Mouse (Mus musculus) midbrain, embryonic 13.5 days (tissue): ENCODE data around the gene Nudt7. TPM values are rescaled to one million over a fixed set of nuclear protein-coding genes. Genes with fewer than 3 reads are reported as not detected.

Experiments
- ATAC-seq: fragments of 200-750 bp; cut with Nextera tagmentation; 2 replicates; pipeline ENCODE4 v1.8.0; 2017; ENCODE audit warnings: mild to moderate bottlenecking, moderate TSS enrichment, moderate library complexity
- H3K27ac ChIP-seq: fragments of 300-500 bp; sonication (generic); 2 replicates; pipeline ENCODE4 v1.5.1; 2015; ENCODE audit warnings: inconsistent platforms, mild to moderate bottlenecking, moderate library complexity
- H3K27me3 ChIP-seq: fragments of 300-500 bp; sonication (generic); 2 replicates; pipeline ENCODE4 v1.6.1; 2015; ENCODE audit warnings: mild to moderate bottlenecking, inconsistent platforms
- H3K36me3 ChIP-seq: fragments of 300-500 bp; sonication (generic); 2 replicates; pipeline ENCODE4 v1.6.1; 2015; ENCODE audit warnings: mild to moderate bottlenecking, inconsistent platforms
- H3K4me1 ChIP-seq: fragments of 300-500 bp; sonication (generic); replicated peaks from 2 replicates; pipeline ENCODE4 v1.6.1; 2015; ENCODE audit warnings: inconsistent platforms
- H3K4me2 ChIP-seq: fragments of 300-500 bp; sonication (generic); replicated peaks from 2 replicates; pipeline ENCODE4 v1.6.1; 2015; ENCODE audit warnings: moderate library complexity, mild to moderate bottlenecking, inconsistent platforms
- H3K4me3 ChIP-seq: fragments of 300-500 bp; sonication (generic); replicated peaks from 2 replicates; pipeline ENCODE4 v1.5.1; 2015; ENCODE audit warnings: mild to moderate bottlenecking, inconsistent platforms
- H3K9ac ChIP-seq: fragments of 300-500 bp; sonication (generic); replicated peaks from 2 replicates; pipeline ENCODE4 v1.6.1; 2015; ENCODE audit warnings: mild to moderate bottlenecking, inconsistent platforms
- H3K9me3 ChIP-seq: fragments of 300-500 bp; sonication (generic); 2 replicates; pipeline ENCODE4 v1.6.1; 2016; ENCODE audit warnings: mild to moderate bottlenecking, inconsistent platforms
- WGBS: fragments of 180-500 bp; shearing (Covaris S2); methylation state at CpG from one replicate; pipeline ENCODE4 v1.1.7; 2015; 5-methylcytosine and 5-hydroxymethylcytosine counted together
- polyA plus RNA-seq: library from polyadenylated mRNA; unstranded; fragments of >200 nt; fragmentation: Nextera tagmentation; extraction: Ambion mirVana; gene quantifications from 2 replicates; pipeline ENCODE4 v1.2.1, GENCODE M21; 2015

Nudt7 gene
- polyA plus RNA-seq, 1 experiment from 2014 or later: 5.7 TPM

DNA sequence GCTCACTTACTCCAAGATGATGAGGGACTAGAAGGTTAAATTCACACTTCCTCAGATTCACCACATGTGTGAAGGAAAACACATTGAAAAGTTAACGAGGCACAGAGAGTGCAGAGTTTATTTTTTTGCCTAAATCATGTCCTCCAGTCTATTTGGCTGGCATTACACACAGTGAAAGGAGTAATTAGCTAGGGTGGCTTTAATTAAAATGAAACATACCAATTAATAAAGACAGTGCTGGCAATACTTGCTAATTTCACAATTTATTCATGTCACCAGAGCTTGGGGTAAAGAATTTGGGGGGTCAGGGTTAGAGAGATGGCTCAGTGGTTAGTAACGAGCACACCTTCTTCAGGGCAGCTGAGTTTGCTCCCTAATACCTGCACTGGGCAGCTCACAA, 25.2 kb downstream of the Nudt7 start:
- WGBS: 83% methylated on average over 2 of the region's 2 CpGs
- H3K27ac ChIP-seq: no peak overlapping the region
- no peak overlapping the region for H3K4me2 ChIP-seq
- no peaks in the 10 kb centered on the region for H3K4me1 ChIP-seq
- H3K4me3 ChIP-seq: no peak overlapping the region
- no peak overlapping the region for H3K9ac ChIP-seq
- no peak for ATAC-seq
- no peaks in the 10 kb centered on the region for H3K9me3 ChIP-seq
- H3K36me3 ChIP-seq: no peaks in the 10 kb centered on the region
- H3K27me3 ChIP-seq: no peaks in the 10 kb centered on the region

DNA sequence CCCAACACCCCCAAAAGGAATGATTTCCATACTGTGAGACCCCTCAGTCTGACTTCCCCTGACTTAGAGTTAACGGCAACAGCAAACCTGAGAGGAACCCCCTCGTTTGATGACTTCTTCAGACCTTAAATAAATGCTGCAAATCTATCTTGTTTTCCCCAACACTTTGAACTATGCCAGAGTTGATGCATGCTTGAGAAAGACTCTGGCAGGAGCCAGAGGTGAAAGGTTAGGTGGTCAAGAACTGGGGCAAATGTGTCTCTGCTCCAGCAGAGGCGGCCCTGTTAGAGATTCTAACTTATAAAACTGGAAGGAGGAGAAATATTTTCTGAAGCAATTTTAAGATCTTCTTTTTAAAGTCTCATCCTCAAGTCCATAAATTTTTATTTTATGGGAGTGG, 26.3 kb downstream of the Nudt7 start:
- Histone ChIP-seq H3K27me3 (no peaks in the 10 kb centered on the region), H3K4me1 (no peaks in the 10 kb centered on the region), H3K27ac (no peak overlapping the region), H3K4me2 (no peak overlapping the region), H3K9ac (no peak overlapping the region), H3K9me3 (no peaks in the 10 kb centered on the region), H3K36me3 (no peaks in the 10 kb centered on the region), H3K4me3 (no peak overlapping the region)
- WGBS: 85% methylated on average over 3 of the region's 3 CpGs
- ATAC-seq: no peak

DNA sequence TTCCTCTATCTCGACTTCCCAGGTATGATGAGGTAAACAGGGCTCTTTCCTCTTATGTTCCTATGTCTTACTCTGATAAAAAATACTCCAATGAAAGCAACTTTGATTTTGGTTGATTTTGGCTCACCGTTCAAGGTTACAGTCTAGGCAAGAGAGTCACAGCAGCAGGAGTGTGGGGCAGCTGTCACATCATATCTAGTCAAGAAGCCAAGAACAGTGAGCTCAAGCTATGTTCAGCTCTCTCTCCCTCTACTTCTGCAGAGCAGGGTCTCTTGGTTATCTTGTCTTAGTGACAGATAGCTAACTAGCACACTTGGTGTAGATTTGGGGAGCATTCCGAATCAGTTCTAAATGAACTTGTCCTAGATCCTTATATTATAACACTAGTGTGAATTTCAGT, 30.5 kb downstream of the Nudt7 start:
- ATAC-seq: no peak
- Histone ChIP-seq H3K9me3 (no peaks in the 10 kb centered on the region), H3K27ac (no peak overlapping the region), H3K4me3 (no peak overlapping the region), H3K4me1 (peaks cover 13% of the 10 kb centered on the region; the same call in 1 of the 2 replicates), H3K4me2 (no peak overlapping the region), H3K36me3 (no peaks in the 10 kb centered on the region), H3K9ac (no peak overlapping the region), H3K27me3 (no peaks in the 10 kb centered on the region)
- 90% methylated on average over 3 of the region's 3 CpGs for WGBS

DNA sequence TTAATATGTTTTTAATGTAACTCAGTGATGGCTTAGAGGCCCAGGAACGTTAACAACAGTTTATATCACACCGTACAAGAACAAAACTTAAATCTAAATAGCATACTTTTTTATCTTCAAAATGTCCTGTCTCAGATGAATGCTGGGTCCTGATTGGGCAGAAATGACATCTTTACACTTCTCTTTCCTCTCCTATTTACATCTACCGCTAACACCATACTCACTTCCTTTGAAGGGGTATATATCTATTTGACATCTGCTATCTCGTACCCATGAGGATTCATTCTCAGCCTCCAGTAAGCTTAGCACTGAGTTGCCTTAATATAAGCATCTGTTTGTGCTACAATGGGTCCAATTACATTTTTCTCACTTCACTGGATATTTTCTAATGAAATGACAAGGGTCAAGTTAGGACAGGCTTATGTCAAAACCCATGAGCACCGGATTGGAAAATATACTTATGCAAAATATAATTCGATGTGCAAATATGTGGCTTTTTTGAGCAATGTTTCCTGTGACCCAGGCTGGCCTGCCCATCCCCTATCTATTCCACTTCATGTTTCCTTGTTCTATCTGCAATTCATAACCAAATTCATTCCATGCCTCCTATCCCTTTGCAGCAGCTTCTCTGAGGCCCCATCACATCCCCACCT, 31.2 kb downstream of the Nudt7 start:
- Histone ChIP-seq H3K27me3 (no peaks in the 10 kb centered on the region), H3K27ac (no peak overlapping the region), H3K4me3 (no peak overlapping the region), H3K9me3 (no peaks in the 10 kb centered on the region), H3K9ac (no peak overlapping the region), H3K36me3 (no peaks in the 10 kb centered on the region), H3K4me1 (peaks cover 13% of the 10 kb centered on the region; the same call in 1 of the 2 replicates), H3K4me2 (no peak overlapping the region)
- no peak for ATAC-seq
- 73% methylated on average over 6 of the region's 6 CpGs for WGBS

DNA sequence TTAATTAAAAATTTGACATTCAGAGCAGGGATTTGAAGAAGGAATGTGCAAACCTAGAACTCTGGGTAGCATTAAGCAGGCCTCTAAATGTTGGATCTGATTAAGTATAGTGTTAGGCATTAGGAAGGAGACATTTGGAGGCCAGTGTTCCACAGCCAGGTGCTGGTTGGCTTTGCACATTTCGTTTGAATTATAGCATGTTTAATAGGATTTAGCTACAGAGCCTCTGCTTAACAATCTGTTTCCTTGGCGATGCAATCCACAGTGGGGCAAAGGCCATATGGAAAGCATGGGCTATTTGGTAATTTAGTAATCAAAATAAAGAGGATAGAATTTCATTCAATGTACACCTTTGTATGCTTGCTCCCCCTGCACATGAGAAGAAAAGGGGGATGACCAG, 32.4 kb downstream of the Nudt7 start:
- Histone ChIP-seq H3K27me3 (no peaks in the 10 kb centered on the region), H3K36me3 (no peaks in the 10 kb centered on the region), H3K9me3 (no peaks in the 10 kb centered on the region), H3K4me3 (no peak overlapping the region), H3K27ac (no peak overlapping the region), H3K4me2 (no peak overlapping the region), H3K4me1 (peaks cover 13% of the 10 kb centered on the region; the same call in 1 of the 2 replicates), H3K9ac (no peak overlapping the region)
- WGBS: 17% methylated on average over 2 of the region's 2 CpGs
- ATAC-seq: no peak

DNA sequence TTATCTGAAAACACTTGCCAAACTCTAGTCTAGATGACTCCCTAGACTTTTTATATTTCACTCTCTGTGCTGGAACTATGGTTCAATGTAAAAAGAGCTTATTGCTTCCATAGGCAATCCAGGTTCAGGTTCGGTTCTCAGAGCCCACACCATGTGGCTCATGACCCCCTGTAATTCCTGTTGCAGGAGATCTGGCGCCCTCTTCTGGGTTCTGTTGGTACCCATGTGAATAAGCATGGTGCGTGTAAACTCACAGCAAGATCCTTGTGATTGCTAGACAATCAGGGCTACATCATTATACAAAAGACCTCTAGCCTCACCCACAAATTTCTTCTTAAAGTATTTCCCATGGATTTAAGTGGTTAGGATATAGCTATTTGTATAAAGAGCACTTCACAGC, 43.4 kb downstream of the Nudt7 start:
- no peak overlapping the region for H3K27ac ChIP-seq
- no peaks in the 10 kb centered on the region for H3K9me3 ChIP-seq
- H3K36me3 ChIP-seq: no peaks in the 10 kb centered on the region
- H3K9ac ChIP-seq: no peak overlapping the region
- no peaks in the 10 kb centered on the region for H3K27me3 ChIP-seq
- no peak overlapping the region for H3K4me3 ChIP-seq
- H3K4me1 ChIP-seq: no peaks in the 10 kb centered on the region
- no peak overlapping the region for H3K4me2 ChIP-seq
- no peak for ATAC-seq
- 69% methylated on average over 3 of the region's 3 CpGs for WGBS

DNA sequence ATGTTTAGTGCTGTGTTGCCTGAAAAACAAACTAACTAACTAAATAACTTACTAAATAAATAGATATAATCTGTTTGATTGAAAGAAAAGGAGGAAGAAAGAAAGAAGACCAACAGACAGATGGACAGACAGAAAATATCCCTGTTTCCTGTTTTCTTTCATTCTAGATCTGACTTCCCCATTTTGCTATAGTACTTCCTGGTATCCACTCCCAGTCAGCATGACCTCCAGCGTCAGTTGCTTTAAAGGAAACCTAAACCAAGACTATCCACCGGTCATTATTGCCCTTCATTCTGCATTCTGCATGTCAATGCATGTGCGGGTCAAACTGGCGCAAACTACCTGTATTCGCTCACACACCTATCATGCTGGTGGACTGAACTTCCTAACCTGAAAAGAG, 60.0 kb downstream of the Nudt7 start:
- Histone ChIP-seq H3K4me3 (no peak overlapping the region), H3K4me2 (no peak overlapping the region), H3K27ac (no peak overlapping the region), H3K9me3 (no peaks in the 10 kb centered on the region), H3K36me3 (no peaks in the 10 kb centered on the region), H3K27me3 (no peaks in the 10 kb centered on the region), H3K9ac (no peak overlapping the region), H3K4me1 (no peaks in the 10 kb centered on the region)
- no peak for ATAC-seq
- WGBS: 91% methylated on average over 5 of the region's 5 CpGs

DNA sequence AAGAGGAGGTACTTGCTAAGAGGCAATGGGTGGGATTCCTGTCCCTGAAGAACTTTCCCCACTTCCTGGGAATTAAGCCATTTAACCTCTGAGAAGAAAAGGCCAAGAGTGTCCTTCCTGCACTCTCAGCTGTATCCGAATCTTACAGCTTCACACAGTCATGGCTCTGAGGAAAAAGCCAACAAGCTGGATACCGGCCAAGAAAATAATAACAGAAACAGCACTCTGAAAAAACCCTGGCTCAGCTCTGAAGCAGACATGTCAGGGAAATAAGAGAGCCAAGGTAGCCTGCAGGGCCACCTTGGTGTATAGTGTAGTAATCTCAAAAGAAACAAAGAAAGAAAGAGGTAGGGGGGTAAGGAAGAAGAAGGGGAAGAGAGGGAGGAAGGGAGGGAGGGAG, 65.6 kb downstream of the Nudt7 start:
- peaks cover 14% of the 10 kb centered on the region; the same call in 1 of the 2 replicates for H3K27me3 ChIP-seq
- H3K4me3 ChIP-seq: no peak overlapping the region
- H3K27ac ChIP-seq: no peak overlapping the region
- H3K4me2 ChIP-seq: no peak overlapping the region
- no peaks in the 10 kb centered on the region for H3K36me3 ChIP-seq
- no peak for ATAC-seq
- 53% methylated on average over 2 of the region's 2 CpGs for WGBS
- H3K9ac ChIP-seq: no peak overlapping the region
- H3K4me1 ChIP-seq: 0 out of 2 replicates have a peak, but pooled peaks cover 13% of the 10 kb centered on the region
- no peaks in the 10 kb centered on the region for H3K9me3 ChIP-seq

Other genes starting within 250 kb of the Nudt7 start
- gene Vat1l, start 72.1 kb downstream of the Nudt7 start, polyA plus RNA-seq: 25.4 and 28.2 TPM in 2 replicates